Mouse (Mus musculus): ENCODE measurements around the gene Naga. TPM values are rescaled to one million over a fixed set of nuclear protein-coding genes. Genes with fewer than 3 reads are reported as not detected.
"Not testable (repeated sequence)": the region's sequence is repeated elsewhere in the genome, so short reads cannot be mapped to it uniquely, and the experiment has no call there.

The Naga gene
- total and polyA plus RNA-seq, 2 experiments = 30.1 to 67.0 TPM

- Histone ChIP-seq H3K4me3 (ENCODE audit: insufficient read depth, low read depth, low read length) (no peak overlapping the region), H3K27ac (replicated peaks; ENCODE audit: insufficient read depth, low read depth, low read length) (no peak overlapping the region), H3K79me2 (ENCODE audit: control insufficient read depth, insufficient read depth, low read length) (peaks cover 11% of the 10 kb centered on the region; the same call in 1 of the 2 replicates), H3K36me3 (ENCODE audit: control insufficient read depth, insufficient read depth, low read length) (peaks cover 30% of the 10 kb centered on the region), H3K4me1 (ENCODE audit: control insufficient read depth, insufficient read depth, low read length) (peaks cover 19% of the 10 kb centered on the region), H3K9ac (ENCODE audit: low read depth, low read length) (no peak overlapping the region), H3K27me3 (ENCODE audit: control insufficient read depth, insufficient read depth, low read length) (no peaks in the 10 kb centered on the region)
- no peak for TF ChIP-seq POLR2A (IDR thresholded peaks at IDR 0.05; ENCODE audit: extremely low read depth, insufficient read depth, low read length)
- no peak for TF ChIP-seq CTCF (IDR thresholded peaks at IDR 0.05; ENCODE audit: low read depth, low read length)
- WGBS = 71% methylated on average over 5 of the region's 5 CpGs
- peak; percentile 51 for DNase-seq (ENCODE audit: extremely low read depth, low read depth, low spot score)
Measured at GRCm38 (mm10) chr15:82374437-82374836, 35.7 kb upstream of the Naga start.

- DNase-seq (ENCODE audit: extremely low read depth, low read depth, low spot score) = no peak
- Histone ChIP-seq H3K27me3 (ENCODE audit: control insufficient read depth, insufficient read depth, low read length) (no peaks in the 10 kb centered on the region), H3K4me1 (ENCODE audit: control insufficient read depth, insufficient read depth, low read length) (peaks cover 18% of the 10 kb centered on the region), H3K79me2 (ENCODE audit: control insufficient read depth, insufficient read depth, low read length) (peaks cover 8% of the 10 kb centered on the region; the same call in 1 of the 2 replicates), H3K9ac (ENCODE audit: low read depth, low read length) (no peak overlapping the region), H3K36me3 (ENCODE audit: control insufficient read depth, insufficient read depth, low read length) (peaks cover 32% of the 10 kb centered on the region), H3K27ac (replicated peaks; ENCODE audit: insufficient read depth, low read depth, low read length) (no peak overlapping the region), H3K4me3 (ENCODE audit: insufficient read depth, low read depth, low read length) (no peak overlapping the region)
- WGBS = 86% methylated on average over 5 of the region's 5 CpGs
- TF ChIP-seq CTCF (IDR thresholded peaks at IDR 0.05; ENCODE audit: low read depth, low read length) = no peak
- TF ChIP-seq POLR2A (IDR thresholded peaks at IDR 0.05; ENCODE audit: extremely low read depth, insufficient read depth, low read length) = no peak
Measured at GRCm38 (mm10) chr15:82372991-82373390, 34.3 kb upstream of the Naga start.

- H3K27me3 ChIP-seq (ENCODE audit: control insufficient read depth, insufficient read depth, low read length) = no peaks in the 10 kb centered on the region
- H3K4me1 ChIP-seq (ENCODE audit: control insufficient read depth, insufficient read depth, low read length) = peaks cover 12% of the 10 kb centered on the region
- TF ChIP-seq POLR2A (IDR thresholded peaks at IDR 0.05; ENCODE audit: extremely low read depth, insufficient read depth, low read length) (no peak), CTCF (IDR thresholded peaks at IDR 0.05; ENCODE audit: low read depth, low read length) (no peak)
- H3K27ac ChIP-seq (replicated peaks; ENCODE audit: insufficient read depth, low read depth, low read length) = no peak overlapping the region
- DNase-seq (ENCODE audit: extremely low read depth, low read depth, low spot score) = no peak
- 78% methylated on average over 6 of the region's 6 CpGs for WGBS
- no peak overlapping the region for H3K9ac ChIP-seq (ENCODE audit: low read depth, low read length)
- H3K4me3 ChIP-seq (ENCODE audit: insufficient read depth, low read depth, low read length) = no peak overlapping the region
- H3K36me3 ChIP-seq (ENCODE audit: control insufficient read depth, insufficient read depth, low read length) = peaks cover 34% of the 10 kb centered on the region
- peaks cover 3% of the 10 kb centered on the region; the same call in 1 of the 2 replicates for H3K79me2 ChIP-seq (ENCODE audit: control insufficient read depth, insufficient read depth, low read length)
Measured at GRCm38 (mm10) chr15:82372446-82372845, 33.7 kb upstream of the Naga start.

GRCm38 (mm10) chr15:82368851-82369250 is 30.1 kb upstream of the Naga start:
- WGBS = 64% methylated on average over 1 of the region's 1 CpGs
- no peaks in the 10 kb centered on the region for H3K4me1 ChIP-seq (ENCODE audit: control insufficient read depth, insufficient read depth, low read length)
- 0 out of 2 replicates have a peak overlapping the region, but pooled peaks have one; percentile 0 for H3K27ac ChIP-seq (replicated peaks; ENCODE audit: insufficient read depth, low read depth, low read length)
- no peak for DNase-seq (ENCODE audit: extremely low read depth, low read depth, low spot score)
- no peak for TF ChIP-seq CTCF (IDR thresholded peaks at IDR 0.05; ENCODE audit: low read depth, low read length)
- no peak for TF ChIP-seq POLR2A (IDR thresholded peaks at IDR 0.05; ENCODE audit: extremely low read depth, insufficient read depth, low read length)
- no peaks in the 10 kb centered on the region for H3K79me2 ChIP-seq (ENCODE audit: control insufficient read depth, insufficient read depth, low read length)
- no peak overlapping the region for H3K4me3 ChIP-seq (ENCODE audit: insufficient read depth, low read depth, low read length)
- H3K27me3 ChIP-seq (ENCODE audit: control insufficient read depth, insufficient read depth, low read length) = no peaks in the 10 kb centered on the region
- H3K9ac ChIP-seq (ENCODE audit: low read depth, low read length) = no peak overlapping the region
- peaks cover 17% of the 10 kb centered on the region for H3K36me3 ChIP-seq (ENCODE audit: control insufficient read depth, insufficient read depth, low read length)

- Histone ChIP-seq H3K4me3 (ENCODE audit: insufficient read depth, low read depth, low read length) (no peak overlapping the region), H3K36me3 (ENCODE audit: control insufficient read depth, insufficient read depth, low read length) (peaks cover 15% of the 10 kb centered on the region), H3K79me2 (ENCODE audit: control insufficient read depth, insufficient read depth, low read length) (no peaks in the 10 kb centered on the region), H3K27me3 (ENCODE audit: control insufficient read depth, insufficient read depth, low read length) (no peaks in the 10 kb centered on the region), H3K9ac (ENCODE audit: low read depth, low read length) (no peak overlapping the region), H3K4me1 (ENCODE audit: control insufficient read depth, insufficient read depth, low read length) (no peaks in the 10 kb centered on the region), H3K27ac (replicated peaks; ENCODE audit: insufficient read depth, low read depth, low read length) (peak overlapping the region; percentile 55; the same call in 1 of the 2 replicates)
- no peak for TF ChIP-seq CTCF (IDR thresholded peaks at IDR 0.05; ENCODE audit: low read depth, low read length)
- TF ChIP-seq POLR2A (IDR thresholded peaks at IDR 0.05; ENCODE audit: extremely low read depth, insufficient read depth, low read length) = no peak
- no peak for DNase-seq (ENCODE audit: extremely low read depth, low read depth, low spot score)
- WGBS = 84% methylated on average over 4 of the region's 4 CpGs
Measured at GRCm38 (mm10) chr15:82368146-82368545, 29.4 kb upstream of the Naga start.

GRCm38 (mm10) chr15:82364561-82364960 is 25.8 kb upstream of the Naga start:
- H3K27ac ChIP-seq (replicated peaks; ENCODE audit: insufficient read depth, low read depth, low read length) = peak overlapping the region; percentile 76
- 10% methylated on average over 6 of the region's 9 CpGs for WGBS

GRCm38 (mm10) chr15:82363801-82364200 is 25.1 kb upstream of the Naga start:
- not testable (repeated sequence) for H3K79me2 ChIP-seq (ENCODE audit: control insufficient read depth, insufficient read depth, low read length); H3K36me3 ChIP-seq (ENCODE audit: control insufficient read depth, insufficient read depth, low read length); H3K4me3 ChIP-seq (ENCODE audit: insufficient read depth, low read depth, low read length); DNase-seq (ENCODE audit: extremely low read depth, low read depth, low spot score); H3K27me3 ChIP-seq (ENCODE audit: control insufficient read depth, insufficient read depth, low read length); H3K27ac ChIP-seq (replicated peaks; ENCODE audit: insufficient read depth, low read depth, low read length); H3K9ac ChIP-seq (ENCODE audit: low read depth, low read length)
- WGBS = 71% methylated on average over 9 of the region's 12 CpGs
- peaks cover 16% of the 10 kb centered on the region for H3K4me1 ChIP-seq (ENCODE audit: control insufficient read depth, insufficient read depth, low read length)

More at GRCm38 (mm10) chr15:82364561-82364960, 25.8 kb upstream of the Naga start:
- H3K79me2 ChIP-seq (ENCODE audit: control insufficient read depth, insufficient read depth, low read length); DNase-seq (ENCODE audit: extremely low read depth, low read depth, low spot score); H3K27me3 ChIP-seq (ENCODE audit: control insufficient read depth, insufficient read depth, low read length); H3K36me3 ChIP-seq (ENCODE audit: control insufficient read depth, insufficient read depth, low read length): not testable (repeated sequence)
- Histone ChIP-seq H3K9ac (ENCODE audit: low read depth, low read length) (peak overlapping the region; percentile 67), H3K4me3 (ENCODE audit: insufficient read depth, low read depth, low read length) (peak overlapping the region; percentile 42), H3K4me1 (ENCODE audit: control insufficient read depth, insufficient read depth, low read length) (peaks cover 15% of the 10 kb centered on the region)
